Mouse (Mus musculus): Measurements from ENCODE around the gene Rgs2.

DNA sequence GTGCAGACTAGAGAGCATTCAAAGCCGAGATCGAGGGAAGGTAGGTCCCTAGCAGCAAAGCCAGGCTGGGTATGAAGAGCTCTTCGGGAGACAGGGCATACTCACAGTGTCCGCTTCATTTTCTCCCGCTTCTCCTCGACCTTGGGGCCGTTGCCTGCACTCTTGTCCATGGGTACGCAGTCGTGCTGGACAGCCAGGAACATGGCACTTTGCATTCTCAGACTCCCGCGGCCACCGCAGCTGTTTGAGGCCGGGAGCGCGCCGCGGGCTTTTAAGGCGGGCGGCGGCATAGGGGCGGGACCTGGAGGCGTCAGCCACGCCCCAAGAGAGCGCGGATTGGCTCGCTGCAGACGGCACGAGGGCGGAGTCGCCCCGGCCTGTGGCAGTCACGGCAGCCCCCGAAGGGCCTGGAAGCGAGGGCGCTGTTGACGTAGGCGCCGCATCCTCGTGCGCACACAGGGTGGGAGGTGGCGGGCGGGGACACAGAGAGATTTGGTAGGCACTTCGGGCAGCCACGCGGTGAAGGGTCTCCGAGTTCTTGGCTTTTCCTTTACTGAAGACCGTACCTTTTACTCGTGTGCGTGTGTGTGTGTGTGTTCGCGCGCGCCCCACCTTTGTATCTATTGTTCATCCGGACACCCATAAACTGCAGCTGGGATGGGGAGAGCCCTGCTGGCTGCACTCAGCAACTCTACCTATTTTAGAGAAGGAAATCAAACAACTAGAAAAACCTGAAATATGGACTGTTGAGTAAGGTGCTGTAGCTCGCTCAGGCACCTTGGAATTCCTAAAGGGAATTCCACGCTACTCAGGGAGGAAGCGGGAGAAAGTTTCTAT, at the start of gene Rgs2:
- TF ChIP-seq HCFC1 (IDR thresholded peaks at IDR 0.05; ENCODE audit: borderline replicate concordance, insufficient read depth, low read length) (no peak), ZC3H11A (IDR thresholded peaks at IDR 0.05; ENCODE audit: borderline replicate concordance, low read depth, low read length) (no peak)

All from ES-E14 (cell line).